Mouse (Mus musculus) adrenal gland, postnatal 14 days (tissue): ENCODE measurements around the gene Nabp1. TPM values are rescaled to one million over a fixed set of nuclear protein-coding genes. Genes with fewer than 3 reads are reported as not detected.
"Not testable (repeated sequence)": the region's sequence is repeated elsewhere in the genome, so short reads cannot be mapped to it uniquely, and the experiment has no call there.

Source experiments
- DNase-seq: peaks from one replicate; pipeline ENCODE4 v3.0.0; 2021; ENCODE audit warnings: mixed read lengths
- total RNA-seq: library from RNA; stranded (reverse); gene quantifications from 2 replicates; pipeline ENCODE4 v1.2.3, GENCODE M21; 2021

The Nabp1 gene
- total RNA-seq, 1 experiment from 2014 or later: 35.1 TPM

GRCm38 (mm10) chr1:51486291-51486690 is 8.1 kb upstream of the Nabp1 start:
- DNase-seq: no peak

- no peak for DNase-seq
Measured at GRCm38 (mm10) chr1:51480386-51480785, 2.2 kb upstream of the Nabp1 start.

- no peak for DNase-seq
Measured at GRCm38 (mm10) chr1:51479691-51480090, 1.5 kb upstream of the Nabp1 start.

DNA sequence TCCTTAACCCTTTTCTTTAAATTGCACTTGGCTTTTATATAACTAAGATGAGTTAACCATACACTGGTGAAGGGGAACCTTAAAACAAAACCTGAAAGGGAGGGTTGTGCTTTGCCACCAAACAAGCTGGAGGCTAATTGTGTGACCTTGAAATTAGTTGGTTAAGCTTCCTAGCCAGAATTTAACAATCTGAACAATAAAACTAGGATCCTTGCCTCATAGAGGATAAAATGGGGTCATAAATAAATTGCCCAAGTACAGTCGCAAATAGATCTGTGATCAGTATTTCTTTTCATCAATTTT is 753 bp upstream of the Nabp1 start:
- no peak for DNase-seq

- DNase-seq: peak; percentile 68
Measured at GRCm38 (mm10) chr1:51477656-51478081, 556 bp downstream of the Nabp1 start.

DNA sequence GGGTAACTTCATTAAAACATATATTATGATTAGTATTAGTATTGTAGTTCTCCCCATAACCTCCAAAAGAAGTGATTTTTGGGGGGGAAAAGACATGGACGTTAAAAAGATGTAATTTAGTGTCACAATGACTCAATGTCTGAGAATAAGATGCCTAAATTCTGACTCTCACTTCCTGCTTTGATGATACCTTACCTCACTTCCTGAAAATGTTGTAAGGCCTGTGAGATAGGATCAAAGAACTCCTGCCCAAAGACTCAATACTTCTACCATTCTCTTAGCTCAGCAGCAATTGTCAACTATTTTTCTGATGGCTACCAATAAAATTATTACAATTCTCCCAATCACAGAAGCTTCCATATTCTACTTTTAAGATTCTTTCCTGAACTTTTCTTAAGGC is 1.8 kb downstream of the Nabp1 start:
- no peak for DNase-seq

GRCm38 (mm10) chr1:51468077-51468476 is 10.1 kb downstream of the Nabp1 start:
- no peak for DNase-seq

DNA sequence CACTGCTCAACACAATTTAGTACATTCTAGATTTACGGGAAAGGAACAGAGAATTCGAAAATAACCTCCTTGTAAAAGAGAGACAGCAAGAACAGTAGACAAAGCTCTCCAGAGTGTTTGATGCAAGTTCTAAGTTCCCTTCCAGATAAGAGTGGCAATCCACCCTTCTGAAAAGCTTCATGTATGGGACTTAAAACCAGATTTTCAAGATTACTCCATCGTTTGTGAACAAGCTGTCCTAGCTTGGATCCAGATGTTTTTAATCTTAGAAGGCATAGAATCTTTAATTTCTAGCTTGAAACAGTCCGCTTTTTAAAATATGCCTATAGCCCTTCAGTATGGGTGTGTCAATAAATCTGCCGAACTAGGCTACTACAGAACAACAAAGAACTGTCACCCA is 11.0 kb downstream of the Nabp1 start:
- no peak for DNase-seq

- DNase-seq: peak; percentile 40
Measured at GRCm38 (mm10) chr1:51466385-51466784, 11.8 kb downstream of the Nabp1 start.

DNA sequence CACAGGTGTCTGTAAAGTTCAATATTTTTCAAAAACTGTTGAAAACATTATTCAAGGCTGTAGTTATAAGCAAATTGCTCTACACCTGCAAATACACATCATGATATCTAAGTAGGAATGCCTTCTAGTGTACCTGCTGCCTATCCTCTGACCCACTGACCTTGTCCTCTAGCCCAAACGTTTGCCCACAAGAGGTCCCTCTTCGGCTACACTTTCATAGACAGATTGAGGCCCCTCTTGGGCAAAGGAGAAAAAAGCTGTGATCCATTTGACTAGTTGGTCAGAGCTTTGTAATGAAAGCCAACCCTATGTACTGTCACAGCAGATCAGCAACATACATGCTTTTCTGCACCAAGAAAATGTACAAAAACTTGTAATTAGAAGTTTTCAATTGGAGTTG is 12.9 kb downstream of the Nabp1 start:
- DNase-seq: no peak

GRCm38 (mm10) chr1:51463038-51463437 is 15.2 kb downstream of the Nabp1 start:
- peak; percentile 17 for DNase-seq

DNA sequence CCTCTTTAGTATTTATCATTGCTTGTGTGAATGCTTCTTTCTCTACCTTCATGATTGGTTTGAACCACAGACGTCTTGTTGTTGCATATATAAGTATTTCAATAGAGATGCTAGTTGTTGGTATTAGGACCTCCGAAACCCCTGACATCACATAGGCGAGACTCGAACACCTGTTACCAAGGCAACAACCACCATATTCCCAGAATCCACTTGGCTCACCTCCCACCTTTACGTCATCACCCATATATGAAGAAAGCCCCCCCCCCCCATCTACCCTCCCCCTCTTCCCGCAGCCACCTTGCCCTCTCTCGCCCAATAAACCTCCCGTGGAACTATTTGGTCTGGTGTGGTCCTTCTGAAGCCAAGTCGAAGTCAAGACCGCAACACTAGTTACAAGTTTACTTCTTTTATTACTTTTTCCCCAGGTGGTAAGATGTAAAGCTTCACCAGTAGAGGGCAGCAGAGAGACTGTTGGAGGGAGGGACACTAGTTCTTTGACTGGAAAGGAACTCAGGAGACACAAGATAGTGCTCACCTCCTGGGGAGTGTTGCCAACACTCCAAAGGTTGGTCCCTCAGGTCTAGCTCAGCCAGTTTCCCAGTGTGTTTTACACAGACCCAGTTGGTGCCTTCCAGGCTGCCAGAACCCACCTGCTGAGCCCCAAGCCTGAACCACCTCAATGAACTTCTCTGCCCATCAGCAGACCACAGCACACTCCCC is 19.3 kb downstream of the Nabp1 start:
- peak; percentile 78 for DNase-seq

DNA sequence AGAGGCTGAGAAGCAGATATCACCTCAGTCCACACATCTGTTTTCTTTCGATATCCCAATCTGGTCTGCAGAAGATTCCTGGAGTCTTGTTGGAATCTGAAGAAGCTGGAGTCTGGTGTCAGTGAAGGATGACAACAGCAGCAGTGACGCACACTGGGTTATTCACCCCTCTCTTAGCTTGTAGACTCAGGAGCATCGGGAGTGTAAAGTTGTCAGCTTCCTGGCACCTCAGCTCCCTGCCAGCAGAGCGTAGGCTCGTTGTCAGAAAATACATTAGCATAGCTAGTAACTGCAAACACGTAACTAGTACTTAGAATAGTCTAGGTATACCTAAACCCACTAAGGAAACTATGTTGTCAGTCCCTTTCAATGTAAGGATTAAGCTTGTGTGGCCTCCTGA is 20.1 kb downstream of the Nabp1 start:
- DNase-seq: no peak

DNA sequence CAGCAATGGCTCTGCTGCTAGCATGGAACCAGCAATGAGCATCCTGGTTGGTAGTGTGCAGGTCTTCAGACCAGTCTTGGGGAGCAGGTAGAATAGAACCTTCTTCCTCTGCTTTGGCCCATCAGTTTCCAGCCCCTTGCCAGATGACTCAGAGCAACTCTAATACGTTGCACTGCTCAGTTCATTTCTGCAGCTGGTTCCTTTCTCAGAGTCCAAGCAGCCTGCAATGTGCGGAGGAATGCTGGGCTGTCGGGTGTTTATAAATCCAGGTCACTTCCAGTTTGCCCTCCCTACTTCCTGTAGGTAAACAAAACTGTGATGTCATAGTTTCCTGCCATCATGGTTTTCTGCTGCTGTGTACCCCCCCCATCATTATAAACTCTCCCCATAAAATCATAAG is 21.0 kb downstream of the Nabp1 start:
- no peak for DNase-seq

DNA sequence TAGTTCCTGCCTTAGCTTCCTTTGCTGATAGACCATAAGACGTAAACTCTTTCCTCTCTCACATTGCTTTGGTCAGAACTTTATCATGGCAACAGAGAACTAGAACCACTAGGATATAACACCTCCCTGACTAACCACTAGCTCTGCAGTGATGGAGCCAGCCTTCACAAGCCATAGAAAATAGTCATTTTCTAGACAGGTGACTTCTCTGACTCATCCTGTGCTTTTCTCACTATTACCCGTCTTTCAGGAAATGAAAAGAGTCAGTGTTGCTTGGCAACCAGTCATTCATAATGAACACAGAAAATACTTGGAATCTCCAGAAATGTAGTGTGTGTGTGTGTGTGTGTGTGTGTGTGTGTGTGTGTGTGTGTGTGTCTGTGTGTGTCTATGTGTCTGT is 29.4 kb downstream of the Nabp1 start:
- no peak for DNase-seq

DNA sequence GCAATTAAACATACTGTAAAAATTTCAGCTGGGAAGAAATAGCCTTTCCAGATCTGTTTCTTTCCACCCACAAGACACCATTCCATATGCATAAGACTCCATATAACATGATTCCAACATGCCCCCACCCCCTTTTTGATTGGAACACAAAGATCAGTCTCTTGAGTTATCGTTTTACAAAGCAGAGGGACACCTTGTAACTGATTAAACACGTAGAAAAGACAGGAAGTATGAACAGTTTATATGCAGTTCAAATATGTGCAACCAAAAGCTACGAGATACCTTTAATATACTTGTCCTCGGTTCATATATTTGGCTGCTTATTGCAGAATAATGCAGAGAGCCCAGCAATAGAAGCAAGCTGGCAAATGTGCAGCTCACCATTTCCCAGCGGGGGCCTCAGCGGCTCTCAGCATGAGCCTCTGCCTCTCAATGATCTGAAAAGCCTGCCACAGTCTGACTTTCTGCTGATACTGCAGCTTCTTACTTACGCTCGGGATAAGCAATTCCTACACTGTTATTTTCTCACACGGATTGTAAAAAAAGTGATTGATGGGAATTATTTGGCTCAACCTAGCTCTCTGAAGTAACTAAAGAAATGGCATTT is 32.3 kb downstream of the Nabp1 start:
- DNase-seq: peak; percentile 13

- no peak for DNase-seq
Measured at GRCm38 (mm10) chr1:51445161-51445853, 32.9 kb downstream of the Nabp1 start.

- DNase-seq: no peak
Measured at GRCm38 (mm10) chr1:51429775-51430174, 48.5 kb downstream of the Nabp1 start.

DNA sequence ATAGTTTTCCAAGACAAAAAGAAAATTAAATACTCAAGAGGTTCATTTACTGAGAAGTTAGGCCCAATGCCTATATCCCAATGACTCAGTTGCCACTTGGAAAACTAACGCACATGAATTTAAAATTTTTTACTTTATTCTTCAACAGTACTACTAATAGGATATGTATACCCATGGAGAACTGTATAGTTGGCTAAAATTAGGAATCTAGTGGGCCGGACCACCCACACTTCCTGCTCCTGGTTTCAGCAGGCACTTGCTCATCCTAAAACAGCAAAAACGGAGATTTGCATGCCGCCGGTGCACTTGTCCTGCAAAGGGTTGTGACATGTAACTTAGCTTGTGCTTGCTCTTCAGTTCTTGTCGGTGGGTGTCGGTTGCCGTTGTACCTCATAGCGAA is 51.9 kb downstream of the Nabp1 start:
- no peak for DNase-seq

DNA sequence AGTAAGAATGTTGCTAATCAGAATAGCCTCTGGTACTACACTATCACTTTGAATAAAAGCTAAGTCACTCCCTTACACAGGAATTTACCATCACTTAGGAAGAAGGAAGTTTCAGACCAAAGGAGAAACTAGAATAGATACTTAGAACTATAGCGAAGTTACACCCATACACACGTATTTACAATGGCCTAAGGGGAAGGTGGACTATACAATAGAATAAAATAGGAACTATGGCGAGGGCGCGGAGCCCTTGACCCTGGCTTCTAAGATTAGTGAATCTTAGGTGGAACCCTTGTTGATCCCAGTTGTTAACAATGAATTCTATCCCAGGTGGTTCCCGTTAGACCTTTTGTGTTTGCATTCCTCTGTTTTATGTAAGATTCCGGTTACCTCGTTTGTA is 57.2 kb downstream of the Nabp1 start:
- not testable (repeated sequence) for DNase-seq

- no peak for DNase-seq
Measured at GRCm38 (mm10) chr1:51418753-51419152, 59.5 kb downstream of the Nabp1 start.
